Mouse (Mus musculus) kidney, embryonic 16.5 days (tissue): ENCODE measurements around the gene Bod1l. TPM values are rescaled to one million over a fixed set of nuclear protein-coding genes. Genes with fewer than 3 reads are reported as not detected.

ENCODE experiments used
- ATAC-seq: fragments of 200-750 bp; cut with Nextera tagmentation; 2 replicates; pipeline ENCODE4 v1.8.0; 2017; ENCODE audit warnings: moderate TSS enrichment; ENCODE audit not compliant: low FRiP score, low TSS enrichment
- H3K27ac ChIP-seq: fragments of 300-500 bp; sonication (generic); 2 replicates; pipeline ENCODE4 v1.5.1; 2014; ENCODE audit warnings: low read length
- H3K27me3 ChIP-seq: fragments of 300-500 bp; sonication (generic); 2 replicates; pipeline ENCODE4 v1.6.1; 2014; ENCODE audit warnings: low read length, control low read depth, mixed read lengths; ENCODE audit not compliant: insufficient read depth
- H3K36me3 ChIP-seq: fragments of 300-500 bp; sonication (generic); 2 replicates; pipeline ENCODE4 v1.6.1; 2014; ENCODE audit warnings: low read length, control low read depth, mixed read lengths; ENCODE audit not compliant: insufficient read depth
- H3K4me1 ChIP-seq: fragments of 300-500 bp; sonication (generic); 2 replicates; pipeline ENCODE4 v1.6.1; 2014; ENCODE audit warnings: low read length, control low read depth, mixed read lengths; ENCODE audit not compliant: insufficient read depth
- H3K4me2 ChIP-seq: fragments of 300-500 bp; sonication (generic); replicated peaks from 2 replicates; pipeline ENCODE4 v1.6.1; 2014; ENCODE audit warnings: low read depth, low read length
- H3K4me3 ChIP-seq: fragments of 300-500 bp; sonication (generic); 2 replicates; pipeline ENCODE4 v1.5.1; 2014; ENCODE audit warnings: mild to moderate bottlenecking, low read length
- H3K9ac ChIP-seq: fragments of 300-500 bp; sonication (generic); replicated peaks from 2 replicates; pipeline ENCODE4 v1.6.1; 2014; ENCODE audit warnings: low read length
- H3K9me3 ChIP-seq: fragments of 300-500 bp; sonication (generic); 2 replicates; pipeline ENCODE4 v1.6.1; 2016; ENCODE audit warnings: low read length, control low read depth
- WGBS: fragments of 180-500 bp; shearing (Covaris S2); extraction: QIAGEN DNeasy Blood & Tissue Kit; methylation state at CpG from one replicate; pipeline ENCODE4 v1.1.7; 2014; 5-methylcytosine and 5-hydroxymethylcytosine counted together
- polyA plus RNA-seq: library from polyadenylated mRNA; unstranded; fragments of >200 nt; fragmentation: Nextera tagmentation; extraction: Ambion mirVana; gene quantifications from 2 replicates; pipeline ENCODE4 v1.2.1, GENCODE M21; 2015

The Bod1l gene
- polyA plus RNA-seq, 1 experiment from 2014 or later = 19.0 TPM

DNA sequence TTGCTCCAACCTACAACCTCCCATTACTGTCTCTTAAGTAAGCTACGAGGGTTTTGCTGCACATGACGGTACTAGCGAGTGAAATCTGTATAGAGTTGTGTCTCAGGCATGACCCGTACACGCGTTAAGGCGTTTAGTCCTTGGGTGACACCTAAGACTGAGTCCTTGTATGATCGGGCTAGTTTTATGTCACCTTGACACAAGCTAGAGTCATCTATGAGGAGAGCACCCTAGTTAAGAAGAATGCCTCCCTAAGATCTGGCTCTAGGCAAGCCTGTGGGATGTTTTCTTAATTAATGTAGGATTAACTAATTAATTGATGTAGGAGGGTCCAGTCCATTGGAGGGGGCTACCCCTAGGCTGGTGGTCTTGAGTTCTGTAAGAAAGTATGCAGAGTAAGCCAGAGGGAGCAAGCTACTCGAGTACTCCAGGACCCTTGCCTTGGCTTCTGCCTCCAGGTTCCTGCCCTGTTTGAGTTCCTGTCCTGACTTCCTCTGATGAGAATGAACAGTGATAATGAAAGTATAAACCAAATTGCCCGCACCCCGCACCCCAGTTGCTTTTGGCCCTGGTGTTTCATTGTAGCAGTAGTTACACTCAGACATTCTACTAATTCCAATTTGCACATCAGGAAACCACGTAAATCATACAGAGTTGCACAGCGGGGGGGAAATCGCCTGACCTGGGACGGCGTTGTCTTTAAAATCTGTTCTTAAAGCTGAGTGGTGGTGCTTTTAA is 874 bp upstream of the Bod1l start:
- Histone ChIP-seq H3K9ac (peak overlapping the region; percentile 59), H3K36me3 (0 out of 2 replicates have a peak, but pooled peaks cover 3% of the 10 kb centered on the region), H3K4me3 (peak overlapping the region; percentile 100), H3K4me1 (peaks cover 18% of the 10 kb centered on the region), H3K27ac (no peak overlapping the region), H3K9me3 (no peaks in the 10 kb centered on the region), H3K4me2 (peak overlapping the region; percentile 62), H3K27me3 (no peaks in the 10 kb centered on the region)
- 23% methylated on average over 16 of the region's 16 CpGs for WGBS
- peak; percentile 42 for ATAC-seq

DNA sequence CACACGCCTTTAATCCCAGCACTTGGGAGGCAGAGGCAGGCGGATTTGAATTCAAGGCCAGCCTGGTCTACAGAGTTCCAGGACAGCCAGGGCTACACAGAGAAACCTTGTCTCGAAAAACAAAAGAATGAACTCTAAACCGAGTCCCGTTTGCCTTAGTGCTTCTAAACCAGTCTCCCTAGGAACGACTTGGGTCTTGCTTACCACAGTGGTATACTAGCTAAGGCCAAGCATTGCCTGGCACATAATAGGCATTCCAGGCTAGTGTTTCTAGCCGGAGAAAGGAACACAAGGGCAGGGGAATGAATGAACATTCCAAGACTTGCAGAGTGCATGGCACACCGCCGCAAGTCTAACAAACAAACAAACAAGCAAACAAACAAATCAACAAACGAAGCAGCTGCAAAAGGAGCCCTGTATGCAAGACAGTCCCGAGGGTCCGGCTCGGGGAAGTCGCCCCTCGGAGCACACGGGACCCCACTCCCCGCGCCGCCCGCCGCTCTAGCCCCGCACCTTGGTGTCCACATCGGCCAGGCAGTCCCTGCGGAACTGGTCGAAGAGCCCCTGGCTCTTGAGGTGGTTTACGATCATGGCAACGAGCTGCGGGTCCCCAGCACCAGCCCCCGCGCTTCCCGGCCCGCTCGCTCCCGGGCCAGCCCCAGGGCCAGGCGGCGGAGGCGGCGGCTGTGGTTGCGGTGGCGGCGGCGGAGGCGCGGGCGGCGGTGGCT is 532 bp downstream of the Bod1l start:
- under 1% methylated on average over 43 of the region's 46 CpGs for WGBS

DNA sequence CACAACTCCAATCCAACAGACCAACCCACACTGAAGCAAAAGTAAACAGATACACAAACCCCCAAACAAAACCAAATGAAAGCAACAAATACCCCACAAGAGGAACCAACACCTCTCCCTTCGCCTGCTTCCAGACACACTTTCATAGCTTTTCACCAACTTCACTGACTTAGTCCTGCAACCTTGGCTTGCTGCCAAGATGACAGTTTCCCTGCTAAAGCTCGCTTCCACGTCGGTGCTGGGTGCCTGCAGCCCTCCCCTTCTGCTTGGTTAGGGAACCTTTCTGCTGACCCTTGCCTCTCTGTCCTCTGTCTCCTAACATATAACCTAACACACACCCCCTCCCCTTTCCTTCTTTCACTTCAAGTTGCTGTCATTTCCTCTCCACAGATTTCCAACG is 1.4 kb downstream of the Bod1l start:
- peak overlapping the region; percentile 100 for H3K4me3 ChIP-seq
- ATAC-seq = no peak
- H3K9me3 ChIP-seq = no peaks in the 10 kb centered on the region
- peak overlapping the region; percentile 96; the same call in 1 of the 2 replicates for H3K9ac ChIP-seq
- no peaks in the 10 kb centered on the region for H3K27me3 ChIP-seq
- H3K36me3 ChIP-seq = 0 out of 2 replicates have a peak, but pooled peaks cover 3% of the 10 kb centered on the region
- H3K4me1 ChIP-seq = peaks cover 18% of the 10 kb centered on the region
- peak overlapping the region; percentile 62 for H3K4me2 ChIP-seq
- WGBS = 18% methylated on average over 5 of the region's 5 CpGs
- H3K27ac ChIP-seq = no peak overlapping the region

More for the DNA sequence above, 532 bp downstream of the Bod1l start:
- peaks cover 18% of the 10 kb centered on the region for H3K4me1 ChIP-seq
- peak overlapping the region; percentile 71 for H3K27ac ChIP-seq
- peak; percentile 75 for ATAC-seq
- peak overlapping the region; percentile 62 for H3K4me2 ChIP-seq
- no peaks in the 10 kb centered on the region for H3K9me3 ChIP-seq
- H3K4me3 ChIP-seq = peak overlapping the region; percentile 100
- H3K36me3 ChIP-seq = 0 out of 2 replicates have a peak, but pooled peaks cover 3% of the 10 kb centered on the region
- H3K27me3 ChIP-seq = no peaks in the 10 kb centered on the region
- H3K9ac ChIP-seq = peak overlapping the region; percentile 96

DNA sequence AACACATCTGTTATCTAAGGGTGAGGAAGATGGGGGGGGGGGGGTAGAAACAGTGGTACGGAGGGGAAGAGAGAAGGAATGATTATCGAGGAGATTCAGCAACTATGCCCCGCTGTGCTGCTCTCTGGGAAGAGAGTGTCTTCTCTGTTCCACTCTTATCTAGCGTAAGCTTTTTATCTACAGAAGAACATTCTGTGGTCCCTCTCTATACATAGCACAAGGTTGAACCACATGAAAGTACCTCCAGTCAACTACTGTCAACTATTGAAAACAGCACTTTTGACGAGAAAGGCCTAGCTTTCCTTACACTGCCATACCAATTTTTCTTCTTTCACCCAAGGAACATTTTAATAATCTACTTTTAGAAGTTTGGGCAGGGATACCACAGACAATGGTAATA is 2.4 kb downstream of the Bod1l start:
- Histone ChIP-seq H3K9me3 (no peaks in the 10 kb centered on the region), H3K4me2 (no peak overlapping the region), H3K9ac (no peak overlapping the region), H3K4me3 (no peak overlapping the region), H3K27me3 (no peaks in the 10 kb centered on the region), H3K27ac (no peak overlapping the region), H3K36me3 (peaks cover 6% of the 10 kb centered on the region; the same call in 1 of the 2 replicates), H3K4me1 (peaks cover 18% of the 10 kb centered on the region)
- ATAC-seq = no peak
- WGBS = 97% methylated on average over 5 of the region's 5 CpGs

DNA sequence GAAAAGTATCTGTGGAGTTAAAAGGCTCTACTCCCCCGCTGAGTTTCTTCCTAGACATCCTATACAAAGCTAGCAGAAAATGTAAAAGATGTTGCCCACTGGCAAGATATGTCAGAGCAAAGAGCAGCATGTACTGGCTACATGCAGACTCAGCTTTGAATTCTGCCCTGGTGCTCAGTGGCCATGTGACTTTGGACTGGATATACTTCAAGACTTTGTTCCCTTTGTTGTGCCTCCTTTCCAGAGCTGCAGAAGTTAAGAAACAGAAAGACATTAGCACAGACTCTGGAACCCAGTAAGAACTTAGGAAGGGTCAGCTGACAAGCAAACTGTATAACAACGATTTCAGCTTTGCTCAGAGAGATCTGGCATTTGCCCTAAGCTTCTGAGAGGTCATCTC is 14.0 kb downstream of the Bod1l start:
- Histone ChIP-seq H3K4me3 (no peak overlapping the region), H3K4me2 (no peak overlapping the region), H3K27me3 (no peaks in the 10 kb centered on the region), H3K27ac (no peak overlapping the region), H3K36me3 (peaks cover 61% of the 10 kb centered on the region), H3K9ac (no peak overlapping the region), H3K4me1 (no peaks in the 10 kb centered on the region), H3K9me3 (no peaks in the 10 kb centered on the region)
- no peak for ATAC-seq
- WGBS = 89% methylated on average over 2 of the region's 2 CpGs

DNA sequence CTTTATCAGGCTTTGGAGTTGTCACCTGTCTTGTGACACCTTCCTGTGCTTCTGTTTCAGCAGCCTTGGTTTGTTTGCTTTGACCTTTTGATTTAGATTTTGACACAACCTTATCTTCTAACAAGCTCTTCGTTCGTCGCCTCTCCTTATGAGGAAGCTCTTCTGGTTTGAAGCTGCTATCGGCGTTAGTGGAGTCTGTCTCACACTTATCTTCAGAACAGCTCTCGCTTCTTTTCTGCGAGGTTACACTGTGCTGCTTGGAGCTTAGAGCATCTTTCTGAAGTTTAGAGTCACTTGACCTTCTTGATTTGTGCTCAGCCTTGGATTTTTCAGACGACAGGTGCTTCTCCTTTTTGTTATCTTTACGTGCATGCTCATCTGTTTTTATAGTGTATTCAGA is 23.0 kb downstream of the Bod1l start:
- ATAC-seq = no peak
- no peaks in the 10 kb centered on the region for H3K4me1 ChIP-seq
- no peak overlapping the region for H3K9ac ChIP-seq
- no peak overlapping the region for H3K4me2 ChIP-seq
- no peaks in the 10 kb centered on the region for H3K27me3 ChIP-seq
- 92% methylated on average over 9 of the region's 9 CpGs for whole genome bisulfite sequencing
- no peak overlapping the region for H3K27ac ChIP-seq
- no peak overlapping the region for H3K4me3 ChIP-seq
- H3K9me3 ChIP-seq = no peaks in the 10 kb centered on the region
- peaks cover 82% of the 10 kb centered on the region for H3K36me3 ChIP-seq

DNA sequence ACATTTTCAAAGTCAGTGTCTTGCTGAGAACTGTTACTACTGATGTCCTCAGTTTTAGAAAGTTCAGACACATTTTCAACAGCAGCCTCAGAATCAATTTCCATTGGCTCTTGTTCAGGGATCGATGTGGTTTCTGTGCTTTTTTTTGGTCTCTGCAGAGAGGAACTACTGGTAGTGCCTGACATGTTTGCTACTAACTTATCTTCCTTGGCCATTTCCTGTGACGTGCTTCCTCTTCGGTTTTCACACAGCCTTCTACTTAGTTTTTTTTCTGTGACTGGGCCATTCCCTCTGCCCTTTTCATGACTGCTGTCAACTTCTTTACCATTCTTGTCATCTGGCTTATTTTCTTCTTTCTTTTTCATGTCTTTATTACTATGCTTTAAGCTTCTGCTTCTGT is 23.6 kb downstream of the Bod1l start:
- Histone ChIP-seq H3K27me3 (no peaks in the 10 kb centered on the region), H3K4me2 (no peak overlapping the region), H3K36me3 (peaks cover 82% of the 10 kb centered on the region), H3K9me3 (no peaks in the 10 kb centered on the region), H3K9ac (no peak overlapping the region), H3K27ac (no peak overlapping the region), H3K4me3 (no peak overlapping the region), H3K4me1 (no peaks in the 10 kb centered on the region)
- 84% methylated on average over 3 of the region's 3 CpGs for WGBS
- ATAC-seq = no peak

DNA sequence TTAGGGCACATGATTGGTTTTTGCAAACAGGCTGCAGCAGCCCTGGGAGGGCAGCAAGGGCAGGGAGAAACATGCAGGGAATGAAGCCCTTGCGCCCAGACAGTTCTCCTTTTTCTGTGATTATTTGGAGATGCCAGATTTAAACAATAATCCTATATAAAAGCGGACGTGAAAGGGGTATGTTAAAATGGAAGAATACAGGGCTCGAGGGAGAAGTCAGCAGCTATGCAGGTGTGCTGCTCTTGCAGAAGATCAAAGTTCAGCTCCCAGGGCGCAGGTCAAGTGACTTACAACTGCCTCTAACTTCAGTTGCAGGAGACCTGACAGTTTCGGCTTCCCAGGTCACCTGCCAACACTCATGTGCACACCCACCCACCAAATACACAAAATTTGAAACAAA is 31.6 kb downstream of the Bod1l start:
- H3K27me3 ChIP-seq = no peaks in the 10 kb centered on the region
- H3K4me1 ChIP-seq = no peaks in the 10 kb centered on the region
- no peaks in the 10 kb centered on the region for H3K9me3 ChIP-seq
- H3K4me2 ChIP-seq = no peak overlapping the region
- H3K36me3 ChIP-seq = peaks cover 49% of the 10 kb centered on the region
- H3K4me3 ChIP-seq = no peak overlapping the region
- H3K9ac ChIP-seq = no peak overlapping the region
- no peak for ATAC-seq
- no peak overlapping the region for H3K27ac ChIP-seq
- 76% methylated on average over 6 of the region's 6 CpGs for WGBS

DNA sequence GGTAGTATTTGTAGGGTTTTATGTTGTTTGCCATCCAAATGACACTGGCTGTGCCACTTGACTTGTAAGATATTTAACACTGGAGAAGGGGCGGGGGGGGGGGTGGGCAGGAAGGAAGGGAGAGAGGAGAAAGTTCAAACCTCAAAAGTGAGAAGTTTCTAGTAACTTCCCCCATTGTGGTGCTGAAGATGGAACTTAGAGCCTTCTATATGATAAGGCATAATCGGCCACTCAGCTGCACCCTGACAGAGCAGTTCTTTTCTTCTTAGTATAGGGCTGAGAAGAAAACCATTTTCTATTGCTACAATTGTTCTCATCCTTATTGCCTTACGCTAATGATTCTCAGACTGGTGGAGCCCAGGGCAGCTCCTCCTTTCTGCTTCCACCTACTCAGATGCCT is 32.8 kb downstream of the Bod1l start:
- H3K36me3 ChIP-seq = peaks cover 45% of the 10 kb centered on the region
- no peaks in the 10 kb centered on the region for H3K4me1 ChIP-seq
- no peak overlapping the region for H3K27ac ChIP-seq
- H3K27me3 ChIP-seq = no peaks in the 10 kb centered on the region
- H3K4me2 ChIP-seq = no peak overlapping the region
- H3K4me3 ChIP-seq = no peak overlapping the region
- WGBS = 84% methylated on average over 3 of the region's 3 CpGs
- H3K9ac ChIP-seq = no peak overlapping the region
- H3K9me3 ChIP-seq = no peaks in the 10 kb centered on the region
- no peak for ATAC-seq

DNA sequence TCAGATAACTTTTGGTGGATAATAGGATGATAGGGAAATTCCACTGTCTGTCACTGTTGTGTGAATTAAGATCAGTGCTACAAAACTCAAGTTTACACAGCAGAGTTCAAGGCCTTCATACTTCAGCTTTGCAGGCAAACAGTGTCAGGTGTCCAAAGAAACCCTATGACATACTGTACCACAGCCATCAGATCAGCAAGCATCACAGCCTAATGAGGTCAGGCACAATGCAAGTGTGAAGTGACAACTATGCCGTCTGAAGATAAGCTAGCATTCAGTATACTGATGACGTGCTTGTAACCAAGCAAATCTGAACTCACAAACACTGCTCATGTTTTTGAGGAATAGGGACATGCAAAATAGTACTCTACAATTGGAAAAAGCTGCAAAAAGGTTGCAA is 36.7 kb downstream of the Bod1l start:
- Histone ChIP-seq H3K4me1 (no peaks in the 10 kb centered on the region), H3K9ac (no peak overlapping the region), H3K36me3 (peaks cover 45% of the 10 kb centered on the region), H3K4me3 (no peak overlapping the region), H3K27me3 (no peaks in the 10 kb centered on the region), H3K4me2 (no peak overlapping the region), H3K27ac (no peak overlapping the region), H3K9me3 (no peaks in the 10 kb centered on the region)
- no peak for ATAC-seq
- 82% methylated on average over 2 of the region's 2 CpGs for WGBS
